Mouse (Mus musculus): ENCODE data around the gene Rbpms2. TPM values are rescaled to one million over a fixed set of nuclear protein-coding genes. Genes with fewer than 3 reads are reported as not detected.

Gene Rbpms2
- polyA plus RNA-seq, 1 experiment: 0.05 TPM

DNA sequence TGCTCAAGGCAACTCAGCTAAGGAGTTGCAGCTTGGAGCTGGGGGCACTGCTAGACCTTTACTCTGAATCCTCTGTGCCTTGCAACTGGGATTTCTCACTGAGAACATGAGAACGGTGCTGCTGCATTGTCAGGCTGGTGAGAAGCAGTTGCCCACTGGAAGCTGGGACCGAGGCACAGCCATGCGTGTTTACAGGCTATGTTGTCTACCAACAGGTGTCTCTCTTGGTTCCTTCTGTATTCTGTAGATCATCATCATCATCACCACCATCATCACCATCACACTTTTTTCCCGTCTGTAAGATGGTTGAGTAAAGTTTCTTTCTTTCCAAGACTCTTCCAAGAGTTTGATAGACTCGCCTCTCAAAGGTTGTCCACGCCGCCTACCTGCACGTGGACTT lies 38.3 kb downstream of the Rbpms2 start, which contains the start of gene Oaz2:
Gene Oaz2, plus strand, starts transcription at position 301 of the 400 bp plus-strand sequence.
- TF ChIP-seq GATA1 (IDR thresholded peaks at IDR 0.05; ENCODE audit: low read length): no peak

DNA sequence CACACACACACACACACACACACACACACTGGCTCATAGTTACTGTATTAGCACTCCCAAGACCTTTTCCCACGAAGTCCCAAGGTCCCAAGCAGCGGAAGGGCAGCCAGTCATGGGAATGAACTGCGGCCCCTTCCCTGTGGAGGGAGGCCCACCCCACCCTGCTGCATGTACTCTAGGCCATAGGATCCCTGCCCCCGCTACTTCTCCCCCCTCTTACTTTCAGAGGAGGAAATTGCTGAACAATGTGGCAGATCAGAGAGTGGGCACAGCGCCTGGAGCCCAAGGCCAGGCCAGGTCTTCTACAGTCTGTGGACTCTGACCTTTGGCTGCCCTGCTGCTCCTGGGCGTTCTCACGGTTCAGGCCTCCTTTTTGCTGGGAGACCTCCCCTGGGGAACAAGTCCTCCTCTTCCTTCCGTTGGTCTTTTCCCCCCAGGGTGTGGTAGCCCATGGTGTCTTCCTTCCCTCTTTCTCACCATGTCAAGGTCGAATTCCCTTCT lies 42.0 kb downstream of the Rbpms2 start:
- TF ChIP-seq GATA1 (IDR thresholded peaks at IDR 0.05; ENCODE audit: low read length): no peak

DNA sequence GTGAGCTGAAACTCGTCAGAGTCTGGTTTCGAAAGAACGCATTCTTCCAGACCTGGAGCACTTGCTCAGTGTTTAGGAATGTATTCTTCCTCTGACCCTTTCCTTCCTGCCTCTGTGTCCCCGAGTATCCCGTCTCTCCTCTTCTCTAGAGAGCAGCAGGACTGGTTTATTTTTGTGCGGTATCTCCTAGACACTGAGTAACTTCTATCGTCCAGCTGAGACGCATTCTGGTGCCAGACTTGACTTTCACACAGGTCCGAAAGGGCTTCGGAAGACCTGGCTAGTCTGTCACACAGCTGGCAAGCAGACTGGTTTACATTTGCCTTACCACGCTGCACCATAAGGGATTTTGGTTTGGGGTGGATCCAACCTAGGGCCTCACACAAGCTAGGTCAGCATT lies 43.5 kb downstream of the Rbpms2 start:
- no peak for TF ChIP-seq GATA1 (IDR thresholded peaks at IDR 0.05; ENCODE audit: low read length)

DNA sequence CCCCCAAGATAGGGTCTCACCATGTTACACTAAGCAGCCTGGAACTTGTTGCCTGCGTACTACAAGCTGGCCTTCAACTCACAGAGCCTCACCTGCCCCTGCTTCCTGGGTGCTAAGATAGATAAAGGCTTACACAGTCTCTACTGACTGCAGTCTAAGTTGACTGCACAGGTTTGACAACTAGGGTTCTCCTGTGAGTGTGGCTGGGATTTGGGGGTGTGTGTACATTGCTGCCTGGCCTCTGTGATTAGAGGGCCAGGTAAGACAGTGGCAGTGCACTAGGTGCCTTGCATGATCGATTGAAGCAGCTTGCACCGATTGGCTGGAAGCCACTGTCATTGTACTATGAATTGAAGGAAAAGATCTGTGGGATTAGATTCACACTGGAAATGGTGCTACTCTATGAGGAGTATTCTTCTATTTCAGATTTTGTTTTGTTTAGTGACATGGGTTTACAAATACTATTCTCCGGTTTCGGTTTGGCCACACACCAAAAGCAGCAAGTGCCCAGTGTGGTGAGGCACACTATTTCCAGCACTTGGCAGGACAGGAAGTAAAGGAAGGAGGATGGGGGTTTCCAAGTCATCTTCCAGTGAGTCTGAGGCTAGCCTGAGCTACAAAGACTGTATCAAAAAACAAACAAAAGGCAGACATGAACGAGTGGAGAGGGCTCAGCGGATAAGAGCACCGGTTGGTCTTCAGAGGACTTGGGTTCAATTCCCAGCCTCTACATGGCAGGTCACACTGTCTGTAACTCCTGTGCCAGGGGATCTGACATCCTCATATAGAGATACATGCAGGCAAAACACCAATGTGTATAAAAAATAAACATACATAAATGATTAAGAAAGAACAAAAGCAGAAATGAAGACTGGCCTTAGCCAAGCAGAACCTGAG lies 46.3 kb downstream of the Rbpms2 start:
- no peak for TF ChIP-seq GATA1 (IDR thresholded peaks at IDR 0.05; ENCODE audit: low read length)

DNA sequence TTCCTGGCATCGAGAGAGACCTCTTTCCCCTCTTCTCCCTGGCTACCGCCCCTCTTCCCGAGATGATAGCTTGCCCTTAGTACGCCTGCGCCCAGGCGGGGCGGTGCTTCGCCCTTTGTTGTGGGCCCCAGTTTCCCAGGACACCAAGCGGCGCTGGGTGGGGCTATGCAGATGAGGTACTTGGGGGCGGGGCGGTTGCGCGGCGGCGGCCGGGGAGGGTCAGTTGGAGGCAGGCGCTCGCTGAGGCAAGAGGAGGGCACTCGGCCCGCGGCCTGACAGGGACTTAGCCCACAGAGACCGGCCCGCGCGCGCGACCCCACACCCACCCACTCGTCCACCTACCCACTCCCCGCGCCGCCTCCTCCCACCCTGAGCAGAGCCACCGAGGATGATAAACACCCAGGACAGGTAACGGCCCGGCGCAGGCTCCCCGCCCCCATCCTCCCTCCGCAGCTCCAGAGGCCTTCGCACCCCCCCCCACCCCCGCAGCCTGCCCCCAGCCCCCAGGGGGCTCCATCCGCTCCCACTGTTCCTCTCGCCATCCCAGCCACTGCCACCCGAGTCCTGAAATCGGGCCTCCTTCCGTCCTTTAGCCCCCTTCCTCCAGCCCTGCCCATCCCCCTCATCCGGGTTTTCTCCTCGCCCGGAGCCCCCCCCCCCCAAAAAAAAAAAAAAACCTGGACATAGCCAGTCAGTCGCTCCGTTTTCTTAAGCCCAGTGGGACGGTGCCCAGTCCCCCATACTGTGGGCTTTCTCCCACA lies 47.1 kb downstream of the Rbpms2 start:
- TF ChIP-seq GATA1 (IDR thresholded peaks at IDR 0.05; ENCODE audit: low read length): no peak

DNA sequence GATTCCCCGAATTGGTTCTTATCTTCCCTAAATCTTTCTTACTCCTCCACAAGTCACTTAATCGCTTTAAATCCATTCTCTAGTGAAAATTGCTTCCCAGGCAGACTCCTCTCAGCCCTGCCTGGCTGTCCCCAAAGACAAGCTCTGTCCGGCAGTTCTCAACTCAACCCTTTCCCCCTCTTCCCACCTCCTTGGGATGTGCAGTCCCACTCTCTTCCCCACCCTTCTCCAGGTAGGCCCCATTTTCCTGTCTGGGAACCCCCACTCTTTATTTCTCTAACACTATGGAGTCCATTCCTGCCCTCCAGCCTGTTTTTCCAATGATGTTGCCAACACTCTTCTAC lies 47.6 kb downstream of the Rbpms2 start:
- TF ChIP-seq GATA1 (IDR thresholded peaks at IDR 0.05; ENCODE audit: low read length): no peak

DNA sequence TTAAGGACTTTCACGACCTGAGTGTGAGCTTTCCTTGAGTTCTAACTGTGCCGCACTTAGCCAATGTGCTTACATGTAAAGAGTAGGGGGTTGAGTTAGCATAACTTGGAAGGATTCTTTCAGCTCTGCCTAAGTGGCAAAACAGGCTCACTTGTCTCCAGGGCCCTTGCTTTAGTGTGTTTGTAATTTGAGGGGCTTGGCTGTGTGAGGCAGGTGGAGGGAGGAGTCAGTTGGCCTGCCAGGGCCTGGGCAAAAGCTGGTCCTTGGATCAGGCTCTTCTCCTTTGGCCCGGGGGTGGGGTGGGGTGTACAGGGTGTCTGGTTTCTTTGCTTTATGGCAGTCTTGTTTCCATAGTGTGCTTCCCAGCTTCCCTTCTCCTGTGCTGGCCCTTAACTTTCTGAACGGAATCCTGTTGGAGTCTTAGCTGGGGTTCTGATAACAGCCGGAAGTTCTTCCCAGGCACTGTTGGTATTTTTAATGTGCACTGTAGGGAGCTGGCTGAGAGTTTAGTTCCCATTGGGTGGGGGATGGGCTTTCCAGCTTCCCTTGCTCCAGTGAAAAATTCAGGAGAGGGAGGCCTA lies 49.8 kb downstream of the Rbpms2 start:
- no peak for TF ChIP-seq GATA1 (IDR thresholded peaks at IDR 0.05; ENCODE audit: low read length)

DNA sequence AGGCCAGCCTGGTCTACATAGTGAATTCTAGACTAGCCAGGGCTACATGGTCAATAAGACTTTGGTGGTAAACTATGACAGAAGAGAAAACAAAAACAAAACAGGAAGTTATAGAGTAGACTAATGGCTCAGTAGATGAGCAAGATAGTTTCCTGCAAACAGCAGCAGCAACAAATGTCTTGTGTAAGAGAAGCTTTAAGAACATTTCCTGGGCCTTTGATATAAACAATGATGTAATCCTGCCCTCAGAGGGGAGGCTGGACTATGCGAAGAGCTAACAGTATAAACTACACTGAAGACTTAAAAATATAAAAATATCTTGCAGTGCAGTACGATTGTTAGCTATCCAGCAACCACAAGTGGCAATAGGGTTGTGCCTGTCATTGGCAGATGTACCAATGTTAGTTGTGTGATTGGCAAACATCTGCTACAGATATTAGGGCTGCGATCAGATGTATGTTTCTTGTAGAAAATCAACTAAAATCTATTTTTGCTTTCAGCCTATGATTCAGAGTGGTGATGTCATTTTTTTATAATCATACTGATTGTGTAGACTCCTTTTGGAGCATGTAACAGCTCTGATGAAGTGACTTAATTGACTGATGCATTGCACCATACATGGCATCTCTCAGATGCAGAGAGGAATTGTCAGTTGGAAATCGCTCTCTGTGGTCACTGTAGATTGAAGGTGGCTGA lies 51.6 kb downstream of the Rbpms2 start:
- no peak for TF ChIP-seq GATA1 (IDR thresholded peaks at IDR 0.05; ENCODE audit: low read length)

DNA sequence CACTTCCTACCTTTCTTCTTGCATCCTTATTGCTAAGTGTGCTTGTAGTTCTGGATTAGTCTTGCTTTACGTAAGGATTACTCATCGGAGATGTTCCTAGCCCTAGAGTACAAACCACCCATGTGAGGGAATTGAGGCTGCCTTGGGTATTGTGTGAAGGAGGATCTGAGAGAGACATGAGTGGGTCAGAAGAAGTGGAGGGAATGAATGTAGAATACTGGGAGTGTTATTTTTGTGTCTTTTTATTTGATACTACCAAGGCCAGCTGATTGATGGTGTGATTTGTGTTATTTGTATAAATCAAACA lies 52.1 kb downstream of the Rbpms2 start:
- no peak for TF ChIP-seq GATA1 (IDR thresholded peaks at IDR 0.05; ENCODE audit: low read length)

DNA sequence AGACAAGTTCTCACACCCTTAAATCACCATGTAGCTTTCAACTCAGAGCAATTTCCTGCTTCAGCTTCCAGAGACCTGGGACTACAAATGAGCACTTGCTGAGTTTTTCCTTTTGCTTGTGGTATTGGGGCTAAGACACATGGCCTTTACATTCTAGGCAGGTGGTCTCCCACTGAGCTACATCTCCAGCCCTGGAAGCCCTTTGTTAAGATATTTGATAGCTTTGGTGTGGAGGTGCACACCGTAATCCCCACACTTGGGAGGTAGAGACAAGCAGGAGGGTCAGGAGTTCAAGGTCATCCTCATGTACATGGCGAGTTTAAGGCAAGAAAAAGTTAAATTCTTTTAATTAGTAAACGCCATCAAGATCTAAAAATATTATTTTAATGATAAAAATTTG lies 52.7 kb downstream of the Rbpms2 start:
- no peak for TF ChIP-seq GATA1 (IDR thresholded peaks at IDR 0.05; ENCODE audit: low read length)

DNA sequence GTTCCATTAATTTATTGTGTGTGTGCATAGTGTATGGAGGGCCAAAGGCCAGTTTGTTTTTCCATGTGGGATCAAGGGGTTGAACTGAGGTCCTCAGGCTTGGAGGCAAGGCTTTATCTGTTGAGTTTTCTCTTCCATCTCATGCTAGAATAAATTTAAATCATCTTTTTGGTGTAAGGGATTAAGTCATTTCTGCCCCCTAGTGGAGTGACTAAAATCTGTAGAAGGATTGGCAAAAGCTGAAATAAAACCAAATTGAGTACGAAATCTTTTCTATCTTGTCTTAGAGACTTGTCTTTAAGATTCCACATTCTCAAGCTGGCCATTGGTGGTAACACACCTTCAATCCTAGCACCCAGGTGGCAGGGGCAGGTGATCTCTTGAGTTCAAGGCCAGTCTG lies 53.5 kb downstream of the Rbpms2 start:
- no peak for TF ChIP-seq GATA1 (IDR thresholded peaks at IDR 0.05; ENCODE audit: low read length)

DNA sequence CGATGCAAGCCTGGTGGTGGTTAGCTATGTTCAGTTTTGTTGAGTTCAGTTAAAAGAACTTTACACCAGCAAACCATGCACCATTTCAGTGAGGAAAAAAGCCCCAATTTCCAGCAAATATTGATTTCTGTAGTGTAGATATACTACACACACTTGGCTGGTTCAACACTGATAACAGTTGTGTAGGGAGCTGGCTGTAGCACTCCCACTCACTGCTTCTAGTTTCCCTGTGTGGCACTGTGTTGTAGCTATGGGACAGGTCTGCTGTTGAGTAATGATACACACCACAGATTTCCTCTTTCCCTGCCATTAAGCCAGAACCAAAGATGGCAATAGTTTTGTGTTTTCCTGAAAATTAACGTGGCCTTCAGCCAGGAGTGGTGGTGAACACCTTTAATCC lies 55.3 kb downstream of the Rbpms2 start:
- TF ChIP-seq GATA1 (IDR thresholded peaks at IDR 0.05; ENCODE audit: low read length): no peak

DNA sequence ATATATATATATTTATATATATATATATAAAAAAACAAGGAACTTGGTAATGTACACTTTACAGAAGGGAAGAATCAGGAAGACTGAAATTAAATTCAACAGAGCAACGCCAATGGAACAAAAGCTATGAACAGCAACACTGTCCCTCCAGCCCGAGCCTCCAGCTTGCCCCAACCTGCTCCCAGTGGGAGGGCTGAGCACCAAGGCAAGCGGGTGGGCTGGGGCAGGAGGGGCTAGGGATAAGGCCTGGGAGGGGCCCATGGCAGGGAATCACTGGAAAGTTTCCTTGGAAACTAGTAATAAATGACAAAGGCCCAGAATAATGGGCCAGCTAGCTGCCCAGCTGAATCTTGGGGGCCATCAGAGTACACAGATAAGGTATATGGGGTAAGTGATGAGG lies 63.0 kb downstream of the Rbpms2 start:
- TF ChIP-seq GATA1 (IDR thresholded peaks at IDR 0.05; ENCODE audit: low read length): no peak

DNA sequence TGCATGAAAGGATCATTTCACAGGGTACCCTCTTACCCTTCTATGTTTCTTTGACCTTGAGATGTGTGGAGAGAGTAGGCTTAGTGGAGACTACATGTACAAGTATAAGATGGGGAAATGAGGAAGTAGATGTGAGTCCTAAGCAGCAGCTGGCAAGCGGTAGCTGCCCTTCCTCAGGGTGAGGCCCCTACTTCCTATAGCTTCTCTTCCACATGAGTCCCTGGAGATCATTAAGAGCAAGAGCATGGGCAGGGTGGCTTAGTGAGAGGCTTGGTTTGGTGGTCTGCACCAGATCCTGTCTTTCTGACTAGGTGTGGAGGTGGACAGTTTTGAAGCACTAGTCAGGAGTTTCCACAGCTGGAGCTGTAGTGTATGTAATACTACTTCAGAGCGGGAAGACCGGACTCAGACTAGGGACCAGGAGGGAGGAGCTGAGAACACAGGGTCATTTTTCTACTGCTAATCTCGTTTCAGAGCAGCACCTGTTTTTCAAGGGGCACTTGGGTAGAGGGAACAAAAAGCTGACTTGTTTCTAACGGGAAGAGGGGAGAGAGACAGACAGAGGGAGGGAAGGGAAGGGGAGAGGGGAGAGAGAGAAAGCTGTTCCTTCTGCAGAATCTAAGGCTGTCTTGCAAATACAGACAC lies 63.6 kb downstream of the Rbpms2 start:
- TF ChIP-seq GATA1 (IDR thresholded peaks at IDR 0.05; ENCODE audit: low read length): no peak

DNA sequence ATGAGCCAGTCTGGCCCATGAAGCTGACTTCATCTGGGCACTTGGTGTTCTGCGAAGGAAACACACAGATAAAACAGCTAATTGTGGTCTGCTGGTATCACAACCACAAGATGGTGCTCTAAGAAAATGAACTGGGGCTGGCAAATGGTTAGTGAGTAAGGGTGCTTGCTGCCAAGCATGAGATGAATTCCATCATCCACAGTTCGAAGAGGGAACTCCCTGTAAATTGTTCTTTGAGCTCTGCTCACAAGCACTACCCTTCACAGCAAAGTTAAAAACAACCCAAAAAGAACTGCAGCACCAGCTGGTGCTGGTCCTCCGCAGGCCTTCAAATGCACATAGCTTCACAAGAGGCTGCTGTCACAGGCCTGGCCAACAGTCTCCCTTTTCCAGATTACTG lies 66.2 kb downstream of the Rbpms2 start:
- TF ChIP-seq GATA1 (IDR thresholded peaks at IDR 0.05; ENCODE audit: low read length): no peak

All from G1E-ER4 (cell line).